Mouse (Mus musculus) cerebellum, postnatal 4 days (tissue): ENCODE data around the gene Timm8b.
A peak's percentile ranks its signal among the peaks of the same experiment; 100 is the strongest.

Experiments
- DNase-seq, 2 experiments: peaks; one replicate each; pipeline ENCODE4 v3.0.0; 2022; ENCODE audit warnings: low spot score in 2 of 2, mixed read lengths in 1 of 2

Gene Timm8b

GRCm38 (mm10) chr9:50603189-50603997 lies at the start of gene Timm8b, which contains the start of gene Sdhd:
Gene Timm8b (plus strand): TSS chr9:50603910.
Gene Sdhd (minus strand): TSS chr9:50603812.
- peak; percentile 90 to 91 for DNase-seq

DNA sequence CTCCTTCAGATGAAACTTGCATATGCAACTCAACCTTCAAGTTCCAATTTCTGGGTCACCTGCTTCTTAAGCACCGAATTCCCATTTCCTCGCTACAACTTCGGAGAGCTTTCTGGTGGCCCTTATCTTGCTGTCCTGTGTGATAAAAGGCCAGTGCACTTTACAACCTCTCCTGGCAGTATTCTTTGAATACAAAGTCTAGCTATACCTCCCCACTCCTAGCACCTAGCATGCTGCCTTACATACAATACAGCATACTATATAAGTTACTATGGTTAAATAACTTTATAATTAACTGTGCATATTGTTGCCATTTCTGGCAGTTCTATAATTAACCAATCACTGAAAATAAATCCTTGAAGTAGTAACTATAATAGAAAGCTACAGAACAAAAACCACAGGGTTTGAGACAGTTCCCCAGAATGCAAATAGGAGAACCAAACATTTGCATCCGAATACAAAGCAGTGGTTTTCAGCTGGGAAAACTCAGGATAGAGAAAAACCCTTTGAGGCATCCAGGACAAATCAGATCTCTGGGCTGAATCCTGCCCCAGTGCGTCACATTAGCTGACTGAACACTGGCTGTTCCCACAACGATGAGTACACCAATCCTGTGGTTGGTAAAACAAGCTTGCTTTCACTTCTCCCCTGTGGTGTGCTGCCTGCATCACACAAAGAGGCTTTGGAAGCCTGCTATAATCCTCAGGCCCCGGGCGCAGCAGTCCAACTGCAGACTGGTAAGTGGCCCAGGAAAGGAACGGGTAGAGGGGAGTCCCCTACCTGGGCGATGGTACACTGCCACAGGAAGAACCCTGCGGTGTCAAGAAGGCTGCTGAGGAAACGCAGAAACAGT lies 49.2 kb upstream of the Timm8b start, which contains the start of gene Il18:
Il18 (plus strand) TSS at position 587 of the 853 bp plus-strand sequence.
- peak in 1 of 2 experiments; percentile 21 for DNase-seq

- no peak for DNase-seq
These were observed 48.6 kb upstream of the Timm8b start, which contains the start of gene Bco2 for GRCm38 (mm10) chr9:50555094-50555446. Gene Bco2 (minus strand): TSS chr9:50555181.

- DNase-seq, result no peak
These were observed 42.4 kb upstream of the Timm8b start, which contains the start of gene Tex12 for GRCm38 (mm10) chr9:50561145-50561917. Gene Tex12 (minus strand): TSS chr9:50561325.

DNA sequence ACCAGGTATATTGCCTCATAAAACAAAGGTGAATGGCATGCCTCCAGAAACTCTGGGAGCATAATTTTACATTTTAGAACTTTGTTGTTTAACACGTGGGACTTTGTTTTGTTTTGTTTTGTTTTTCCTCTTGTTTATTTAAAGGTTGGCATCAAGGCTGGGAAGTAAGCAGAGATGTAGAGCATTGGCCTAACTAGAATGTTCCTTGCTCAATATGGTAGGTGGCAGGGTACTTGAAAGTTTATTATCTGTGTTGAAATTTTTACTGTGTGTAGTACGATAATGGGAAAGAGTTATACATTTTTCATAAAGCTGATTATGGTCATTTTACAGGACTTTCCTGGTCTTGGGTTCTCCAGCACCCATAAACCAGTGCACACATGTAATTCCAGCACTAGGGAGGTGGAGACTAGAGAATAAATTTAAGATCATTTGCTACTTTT lies 41.8 kb upstream of the Timm8b start:
- DNase-seq, result no peak

GRCm38 (mm10) chr9:50565173-50565572 lies 38.5 kb upstream of the Timm8b start:
- DNase-seq, result peak in 1 of 2 experiments; percentile 16

GRCm38 (mm10) chr9:50565940-50566339 lies 37.8 kb upstream of the Timm8b start:
- DNase-seq, result no peak

DNA sequence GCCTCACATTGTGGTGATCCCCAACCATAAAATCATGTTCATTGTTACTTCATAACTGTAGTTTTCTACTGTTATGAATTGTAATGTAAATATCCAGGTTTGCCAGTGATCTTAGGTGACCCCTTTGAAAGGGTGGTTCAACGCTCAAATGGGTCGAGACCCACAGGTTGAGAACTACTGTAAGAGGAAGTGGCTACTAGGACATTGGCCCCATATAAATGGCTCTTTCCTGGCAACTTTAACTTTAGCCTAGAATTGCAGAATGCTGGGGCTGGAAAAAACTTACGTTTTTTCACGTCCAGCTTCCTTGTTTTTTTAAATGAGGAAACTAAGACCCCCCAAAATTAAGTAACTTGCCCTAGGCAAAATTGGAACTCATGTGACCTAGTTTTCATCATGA lies 36.3 kb upstream of the Timm8b start:
- no peak for DNase-seq

GRCm38 (mm10) chr9:50567881-50568280 lies 35.8 kb upstream of the Timm8b start:
- no peak for DNase-seq

DNA sequence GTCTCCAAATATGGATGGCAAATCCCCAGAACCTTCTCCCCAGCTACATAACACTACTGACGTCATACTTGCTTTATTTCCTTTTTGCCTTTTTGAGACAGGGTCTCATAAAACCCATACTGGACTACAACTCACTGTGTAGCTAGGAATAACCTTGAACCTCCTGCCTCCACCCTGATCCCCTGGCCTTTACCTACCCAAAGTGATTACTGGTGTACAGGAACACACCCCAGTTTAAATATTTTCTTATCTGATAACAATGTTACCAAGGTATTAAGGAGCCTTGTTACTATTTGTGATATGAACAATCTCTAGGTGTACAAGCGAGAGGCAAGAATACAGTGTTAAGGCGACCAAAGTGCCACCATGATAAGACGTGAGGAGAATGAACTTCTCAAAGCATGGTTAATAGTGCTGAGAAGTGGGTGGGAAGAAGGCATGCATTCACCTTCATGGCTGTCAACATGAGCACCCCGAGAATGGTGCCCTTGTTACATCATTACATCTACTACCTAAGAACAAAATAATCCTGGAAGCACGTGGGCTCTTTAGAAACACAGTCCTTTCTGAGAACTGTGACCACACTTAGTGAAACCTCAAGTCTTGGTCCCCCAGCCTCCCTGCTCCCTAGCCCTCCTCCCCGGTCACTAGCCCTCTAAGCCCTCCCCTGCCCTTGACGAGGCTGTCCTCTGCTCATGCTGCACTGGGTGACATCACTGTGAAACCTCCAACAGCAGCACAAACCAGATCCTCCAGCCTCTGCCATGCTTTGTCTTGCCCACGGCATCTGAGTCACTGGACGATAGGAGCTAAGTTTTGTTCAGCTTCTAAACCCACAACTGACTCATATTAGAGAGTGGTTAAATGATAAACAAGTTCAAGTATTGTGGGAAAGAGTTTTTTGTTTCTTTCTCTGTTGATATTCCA lies 33.8 kb upstream of the Timm8b start:
- no peak for DNase-seq

- no peak for DNase-seq
These were observed 23.3 kb upstream of the Timm8b start for GRCm38 (mm10) chr9:50580370-50580769.

- DNase-seq, result no peak
These were observed 18.4 kb upstream of the Timm8b start for GRCm38 (mm10) chr9:50585145-50585818.

- no peak for DNase-seq
These were observed 16.8 kb upstream of the Timm8b start for GRCm38 (mm10) chr9:50586955-50587354.

DNA sequence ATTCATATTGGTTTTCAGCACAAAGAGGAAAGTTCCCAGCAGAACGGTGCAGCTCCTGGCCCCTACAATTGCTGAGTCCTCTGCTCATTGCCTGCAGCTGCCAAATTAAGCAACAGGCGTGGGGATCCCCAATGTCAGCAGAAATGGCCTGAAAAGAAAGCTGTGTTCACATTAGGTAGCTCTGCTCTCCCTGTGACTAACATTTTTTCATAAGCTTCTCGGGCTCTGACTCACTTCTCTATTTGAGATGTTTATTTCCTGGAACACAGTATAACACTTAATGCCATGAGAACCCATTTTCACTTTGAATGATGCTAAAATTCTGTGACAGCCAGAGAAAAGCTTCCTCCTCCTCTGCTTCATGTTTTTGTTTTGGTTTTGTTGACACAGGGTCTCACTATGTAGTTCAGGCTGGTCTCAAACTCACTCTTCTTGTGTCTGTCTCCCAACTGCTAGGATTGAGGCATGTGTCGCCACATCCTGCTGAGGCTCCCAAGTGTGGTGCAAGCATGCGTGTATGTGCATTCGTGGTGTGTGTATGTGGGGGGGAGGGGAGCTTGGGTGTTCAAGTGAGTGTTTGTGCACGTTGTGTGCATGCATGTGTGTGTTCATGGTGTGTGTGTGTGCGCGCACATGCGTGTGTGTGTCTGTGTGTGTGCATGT lies 12.7 kb upstream of the Timm8b start:
- DNase-seq, result no peak

DNA sequence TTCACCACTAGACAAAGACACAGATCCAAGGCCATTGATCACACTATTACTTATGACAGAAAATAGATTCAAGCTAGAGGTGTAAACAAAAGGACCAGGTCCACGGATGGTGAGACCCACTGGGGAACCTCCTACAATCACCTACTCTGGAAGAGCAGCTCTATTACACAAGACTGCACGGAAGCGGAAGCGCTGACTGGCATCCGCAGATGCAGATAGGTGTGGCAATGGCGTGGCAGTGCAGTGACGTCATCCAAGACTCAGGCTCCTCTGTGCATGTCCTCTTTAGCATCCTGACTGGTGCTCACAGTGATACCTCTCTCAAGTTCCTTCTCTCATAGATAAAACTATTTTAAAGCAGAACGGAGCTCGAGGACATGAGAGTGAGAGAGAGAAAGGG lies 10.8 kb upstream of the Timm8b start:
- no peak for DNase-seq

DNA sequence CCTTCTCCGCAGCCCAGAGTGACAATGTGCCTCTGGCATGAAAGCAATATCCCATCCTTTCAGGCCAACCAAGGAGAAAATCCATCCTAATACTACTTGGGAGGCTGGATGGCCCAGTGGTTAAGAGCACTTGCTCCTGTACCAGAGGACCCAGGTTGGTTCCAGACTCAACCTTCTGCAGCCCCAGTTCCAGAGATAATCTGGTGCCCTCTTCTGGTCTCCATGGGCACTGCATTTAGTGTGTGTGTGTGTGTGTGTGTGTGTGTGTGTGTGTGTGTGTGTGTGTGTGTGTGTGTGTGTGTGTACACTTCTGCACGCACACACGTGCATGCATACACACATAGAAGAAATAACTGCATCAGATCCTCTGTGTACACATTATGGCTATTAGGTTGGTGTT lies 10.2 kb upstream of the Timm8b start:
- DNase-seq, result peak in 1 of 2 experiments; percentile 23

- DNase-seq, result no peak
These were observed 8.8 kb upstream of the Timm8b start for GRCm38 (mm10) chr9:50594794-50595417.

GRCm38 (mm10) chr9:50596973-50597372 lies 6.7 kb upstream of the Timm8b start:
- DNase-seq, result no peak

GRCm38 (mm10) chr9:50601536-50601935 lies 2.2 kb upstream of the Timm8b start:
- no peak for DNase-seq
